Comparison of ENCODE assay signal across 16 mouse cellular contexts in the genomic region with DNA sequence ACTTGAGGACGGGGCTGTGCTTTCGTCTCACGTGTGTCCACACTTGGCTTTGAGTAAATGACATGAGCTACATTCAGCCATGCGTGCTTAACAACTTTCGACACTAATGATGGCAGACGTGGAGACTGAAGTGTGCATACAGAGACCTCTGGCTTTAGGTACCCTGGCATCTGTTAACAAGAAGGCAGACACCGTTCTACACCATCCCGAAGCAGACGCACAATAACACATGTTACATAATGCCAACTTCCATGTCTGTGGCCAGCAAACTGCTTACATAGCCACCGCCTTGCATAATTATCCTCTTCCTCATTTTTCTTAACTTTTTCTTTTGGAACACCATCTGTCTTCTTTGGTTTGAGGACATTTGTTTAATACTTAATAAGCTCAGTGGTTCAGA.
DNase-seq lines count a peak whose midpoint lies in the region; ATAC-seq and TF ChIP-seq lines count a peak whose summit lies in the region.
"Had no signal": no experiment of that assay in that cellular context is flagged by ENCODE, and none has a peak within 500 bp of the region (broad histone marks: within the 10 kb centered on the region; RNA-seq: fewer than 3 reads in every experiment).

No protein-coding gene starts in this region.

- no peaks in the 10 kb centered on the region for H3K27me3 ChIP-seq in forebrain, embryonic 16.5 days (replicated peaks; ENCODE audit: control insufficient read depth, insufficient read depth, low read length)
- no peaks in the 10 kb centered on the region for H3K27me3 ChIP-seq in forebrain, embryonic 12.5 days
- no peaks in the 10 kb centered on the region for H3K27me3 ChIP-seq in liver, postnatal 0 days (ENCODE audit: insufficient read depth, low read length)
- H3K27me3 ChIP-seq: lung, embryonic 15.5 days; neural tube, embryonic 15.5 days had no signal

- H3K4me2 ChIP-seq in forebrain, embryonic 16.5 days (ENCODE audit: low read length) = no peak overlapping the region
- no peak overlapping the region for H3K4me2 ChIP-seq in forebrain, embryonic 12.5 days
- H3K4me2 ChIP-seq in liver, postnatal 0 days (ENCODE audit: low read depth, low read length) = no peak overlapping the region
- H3K4me2 ChIP-seq: lung, embryonic 15.5 days; midbrain, embryonic 11.5 days; neural tube, embryonic 15.5 days had no signal

- TF ChIP-seq CTCF in liver, postnatal 0 days (IDR thresholded peaks at IDR 0.05; ENCODE audit: low read depth) = no peak

- H3K36me3 ChIP-seq in forebrain, embryonic 16.5 days (ENCODE audit: control insufficient read depth, insufficient read depth) = no peaks in the 10 kb centered on the region
- no peaks in the 10 kb centered on the region for H3K36me3 ChIP-seq in forebrain, embryonic 12.5 days (replicated peaks)
- H3K36me3 ChIP-seq in liver, postnatal 0 days (replicated peaks; ENCODE audit: insufficient read depth, low read length) = peaks cover 15% of the 10 kb centered on the region
- H3K36me3 ChIP-seq: hindbrain, embryonic 10.5 days; lung, embryonic 15.5 days; neural tube, embryonic 15.5 days had no signal

- 52% methylated on average over 10 of the region's 10 CpGs for WGBS in forebrain, embryonic 16.5 days
- WGBS in forebrain, embryonic 12.5 days = 80% methylated on average over 10 of the region's 10 CpGs
- 64% methylated on average over 10 of the region's 10 CpGs for WGBS in liver, postnatal 0 days (ENCODE audit: insufficient replicate concordance)

- no peak for DNase-seq in liver, postnatal 0 days
- no peak for DNase-seq in liver
- DNase-seq in retina, postnatal 1 day = peak; percentile 46
- no peak for DNase-seq in kidney, adult 9 months
- DNase-seq: adrenal gland, adult 8-10 months; cerebellum, adult 2 months; kidney, postnatal 4 days; thymus, postnatal 25 days had no signal

- no peak overlapping the region for H3K9ac ChIP-seq in forebrain, embryonic 16.5 days (replicated peaks; ENCODE audit: low read depth, low read length)
- H3K9ac ChIP-seq in forebrain, embryonic 12.5 days = no peak overlapping the region
- H3K9ac ChIP-seq in liver, postnatal 0 days (replicated peaks) = no peak overlapping the region
- H3K9ac ChIP-seq: lung, embryonic 15.5 days; neural tube, embryonic 15.5 days had no signal

- H3K4me3 ChIP-seq in forebrain, embryonic 16.5 days (replicated peaks; ENCODE audit: low read length) = no peak overlapping the region
- no peak overlapping the region for H3K4me3 ChIP-seq in forebrain, embryonic 12.5 days (replicated peaks)
- H3K4me3 ChIP-seq in liver, postnatal 0 days (ENCODE audit: low read depth, low read length) = no peak overlapping the region
- H3K4me3 ChIP-seq: hindbrain, embryonic 10.5 days; lung, embryonic 15.5 days; neural tube, embryonic 15.5 days had no signal

- TF ChIP-seq EP300 in liver, postnatal 0 days (IDR thresholded peaks at IDR 0.05; ENCODE audit: low read depth) = no peak

- peak; percentile 34 for ATAC-seq in forebrain, embryonic 16.5 days
- ATAC-seq in forebrain, embryonic 12.5 days (ENCODE audit: low FRiP score) = no peak
- no peak for ATAC-seq in liver, postnatal 0 days
- ATAC-seq in granulocyte monocyte progenitor cell, adult 5-6 weeks (replicated peaks; ENCODE audit: poor library complexity, severe bottlenecking) = peak; percentile 82
- ATAC-seq: inflammation-experienced regulatory T-cells, adult 6 months had no signal

- H3K9me3 ChIP-seq in forebrain, embryonic 16.5 days (ENCODE audit: control insufficient read depth, low read length) = no peaks in the 10 kb centered on the region
- H3K9me3 ChIP-seq in forebrain, embryonic 12.5 days = no peaks in the 10 kb centered on the region
- no peaks in the 10 kb centered on the region for H3K9me3 ChIP-seq in liver, postnatal 0 days (ENCODE audit: low read length)
- H3K9me3 ChIP-seq: hindbrain, embryonic 10.5 days; lung, embryonic 15.5 days; neural tube, embryonic 15.5 days had no signal

- no peak overlapping the region for H3K27ac ChIP-seq in forebrain, embryonic 16.5 days (ENCODE audit: low read length)
- no peak overlapping the region for H3K27ac ChIP-seq in forebrain, embryonic 12.5 days
- peak overlapping the region; percentile 16; the same call in 1 of the 2 replicates for H3K27ac ChIP-seq in liver, postnatal 0 days (ENCODE audit: low read depth)
- H3K27ac ChIP-seq: hindbrain, embryonic 10.5 days; lung, embryonic 15.5 days; neural tube, embryonic 15.5 days had no signal

- peaks cover 3% of the 10 kb centered on the region; the same call in 1 of the 2 replicates for H3K4me1 ChIP-seq in forebrain, embryonic 16.5 days (replicated peaks; ENCODE audit: control insufficient read depth, insufficient read depth, low read length)
- H3K4me1 ChIP-seq in forebrain, embryonic 12.5 days = no peaks in the 10 kb centered on the region
- 0 out of 2 replicates have a peak, but pooled peaks cover 4% of the 10 kb centered on the region for H3K4me1 ChIP-seq in liver, postnatal 0 days (ENCODE audit: insufficient read depth)
- H3K4me1 ChIP-seq: hindbrain, embryonic 10.5 days; lung, embryonic 15.5 days; neural tube, embryonic 15.5 days had no signal

Comparison
In these comparisons a context has a peak if more than half of its experiments do, and no peak if none do; other contexts are left out.
1. ATAC-seq: peak in forebrain, embryonic 16.5 days (single experiment) and granulocyte monocyte progenitor cell, adult 5-6 weeks (single experiment); none in forebrain, embryonic 12.5 days (single experiment) and liver, postnatal 0 days (single experiment).